Mouse (Mus musculus): ENCODE measurements around the gene Gm11444.

- no peak for TF ChIP-seq HCFC1 (IDR thresholded peaks at IDR 0.05; ENCODE audit: borderline replicate concordance, insufficient read depth, low read length)
- TF ChIP-seq ZC3H11A (IDR thresholded peaks at IDR 0.05; ENCODE audit: borderline replicate concordance, low read depth, low read length), result no peak
- no peak for TF ChIP-seq ZNF384 (IDR thresholded peaks at IDR 0.05; ENCODE audit: low read depth, low read length)
- no peak for TF ChIP-seq MAFK (IDR thresholded peaks at IDR 0.05; ENCODE audit: insufficient read depth, low read depth, low read length)
- no peak for TF ChIP-seq CHD2 (IDR thresholded peaks at IDR 0.05; ENCODE audit: low read depth, low read length)
Observed at GRCm38 (mm10) chr11:85889056-85889729, 39.1 kb upstream of the Gm11444 start.
